Mouse (Mus musculus) embryonic facial prominence, embryonic 14.5 days (tissue): Measurements from ENCODE around the gene Lemd1. TPM values are rescaled to one million over a fixed set of nuclear protein-coding genes. Genes with fewer than 3 reads are reported as not detected.

Experiments
- ATAC-seq: fragments of 200-750 bp; cut with Nextera tagmentation; 2 replicates; pipeline ENCODE4 v1.8.0; 2017; ENCODE audit warnings: low read depth, moderate number of reproducible peaks, moderate TSS enrichment
- DNase-seq: peaks from one replicate; pipeline ENCODE4 v3.0.0-alpha.2; 2015; ENCODE audit warnings: low spot score
- H3K27ac ChIP-seq: fragments of 300-500 bp; sonication (generic); replicated peaks from 2 replicates; pipeline ENCODE4 v1.5.1; 2014; ENCODE audit warnings: low read depth, mild to moderate bottlenecking, low read length, moderate library complexity
- H3K27me3 ChIP-seq: fragments of 300-500 bp; sonication (generic); replicated peaks from 2 replicates; pipeline ENCODE4 v1.6.1; 2014; ENCODE audit warnings: low read length; ENCODE audit not compliant: control insufficient read depth, insufficient read depth
- H3K36me3 ChIP-seq: fragments of 300-500 bp; sonication (generic); 2 replicates; pipeline ENCODE4 v1.6.1; 2014; ENCODE audit warnings: low read length, mixed read lengths; ENCODE audit not compliant: control insufficient read depth, insufficient read depth
- H3K4me1 ChIP-seq: fragments of 300-500 bp; sonication (generic); 2 replicates; pipeline ENCODE4 v1.6.1; 2014; ENCODE audit warnings: antibody characterized with exemption, low read length; ENCODE audit not compliant: control insufficient read depth, insufficient read depth
- H3K4me2 ChIP-seq: fragments of 300-500 bp; sonication (generic); 2 replicates; pipeline ENCODE4 v1.6.1; 2014; ENCODE audit warnings: low read depth, mild to moderate bottlenecking, low read length, moderate library complexity, mixed read lengths
- H3K4me3 ChIP-seq: fragments of 300-500 bp; sonication (generic); 2 replicates; pipeline ENCODE4 v1.5.1; 2014; ENCODE audit warnings: low read depth, mild to moderate bottlenecking, low read length
- H3K9ac ChIP-seq: fragments of 300-500 bp; sonication (generic); 2 replicates; pipeline ENCODE4 v1.6.1; 2014; ENCODE audit warnings: low read depth, mild to moderate bottlenecking, low read length, moderate library complexity, mixed read lengths
- H3K9me3 ChIP-seq: fragments of 300-500 bp; sonication (generic); 2 replicates; pipeline ENCODE4 v1.6.1; 2016; ENCODE audit warnings: low read length; ENCODE audit not compliant: control insufficient read depth
- WGBS: fragments of 180-500 bp; shearing (Covaris S2); extraction: QIAGEN DNeasy Blood & Tissue Kit; methylation state at CpG from one replicate; pipeline ENCODE4 v1.1.7; 2014; 5-methylcytosine and 5-hydroxymethylcytosine counted together
- polyA plus RNA-seq: library from polyadenylated mRNA; unstranded; fragments of >200 nt; fragmentation: Nextera tagmentation; extraction: Ambion mirVana; gene quantifications from 2 replicates; pipeline ENCODE4 v1.2.1, GENCODE M21; 2014

The Lemd1 gene
- polyA plus RNA-seq, 1 experiment from 2014 or later: 0.46 TPM

- H3K36me3 ChIP-seq: no peaks in the 10 kb centered on the region
Measured at GRCm38 (mm10) chr1:132194624-132195023, 3.4 kb downstream of the Lemd1 start.

DNA sequence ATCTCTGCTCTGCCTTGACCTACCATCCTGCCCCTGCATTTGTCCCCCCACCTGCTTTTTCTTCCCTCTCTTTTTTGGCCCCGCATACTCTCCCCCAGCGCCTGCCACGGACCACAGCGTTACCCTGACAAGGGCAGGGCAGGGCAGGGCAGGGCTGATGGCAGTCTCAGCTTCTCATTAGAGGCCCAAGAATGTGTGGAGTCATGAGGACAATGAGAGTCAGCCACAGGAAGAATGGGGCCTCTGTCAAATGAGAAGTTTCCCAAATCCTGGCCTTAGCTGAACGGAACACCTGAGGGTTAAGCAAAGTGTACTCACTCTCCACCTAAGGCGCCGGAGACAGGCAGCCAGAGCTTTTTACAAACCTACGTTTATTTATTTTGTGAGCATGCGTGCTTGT, 3.9 kb downstream of the Lemd1 start:
- H3K4me1 ChIP-seq: peaks cover 33% of the 10 kb centered on the region

More at GRCm38 (mm10) chr1:132194624-132195023, 3.4 kb downstream of the Lemd1 start:
- H3K9me3 ChIP-seq: no peaks in the 10 kb centered on the region
- 51% methylated on average over 3 of the region's 3 CpGs for WGBS
- H3K27me3 ChIP-seq: peaks cover 58% of the 10 kb centered on the region
- no peak overlapping the region for H3K9ac ChIP-seq
- H3K27ac ChIP-seq: no peak overlapping the region
- no peak overlapping the region for H3K4me3 ChIP-seq
- no peak overlapping the region for H3K4me2 ChIP-seq
- no peak for DNase-seq
- ATAC-seq: no peak
- H3K4me1 ChIP-seq: peaks cover 29% of the 10 kb centered on the region

DNA sequence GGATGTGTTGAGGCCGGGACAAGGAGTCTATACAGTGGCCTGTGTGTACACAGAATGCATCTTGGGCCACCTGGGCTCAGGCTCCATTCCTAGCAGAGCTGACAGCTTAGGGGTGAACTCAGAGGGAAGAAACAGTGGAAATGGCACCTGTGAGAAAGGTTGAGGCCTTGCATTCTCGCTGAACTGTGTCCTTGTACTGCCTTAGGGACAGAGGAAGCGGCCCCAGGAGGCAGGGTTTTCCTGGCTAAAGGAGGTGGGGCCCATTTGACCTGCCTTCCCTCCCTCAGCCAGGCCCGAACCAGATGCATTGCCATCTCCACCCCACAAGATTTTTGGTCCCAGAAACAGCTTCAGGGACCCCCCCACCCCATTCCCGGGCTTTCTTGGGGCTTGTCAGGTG, 4.5 kb downstream of the Lemd1 start:
- Histone ChIP-seq H3K9me3 (no peaks in the 10 kb centered on the region), H3K4me2 (no peak overlapping the region), H3K9ac (peak overlapping the region; percentile 3; the same call in 1 of the 2 replicates), H3K27me3 (peaks cover 47% of the 10 kb centered on the region), H3K4me3 (no peak overlapping the region), H3K4me1 (peaks cover 37% of the 10 kb centered on the region), H3K36me3 (no peaks in the 10 kb centered on the region), H3K27ac (no peak overlapping the region)
- 31% methylated on average over 5 of the region's 5 CpGs for WGBS
- no peak for DNase-seq
- ATAC-seq: no peak

More for the DNA sequence above, 3.9 kb downstream of the Lemd1 start:
- ATAC-seq (no peak), DNase-seq (no peak)
- Histone ChIP-seq H3K27me3 (peaks cover 53% of the 10 kb centered on the region), H3K9me3 (no peaks in the 10 kb centered on the region), H3K36me3 (no peaks in the 10 kb centered on the region), H3K4me3 (no peak overlapping the region), H3K27ac (no peak overlapping the region), H3K4me2 (no peak overlapping the region), H3K9ac (peak overlapping the region; percentile 3; the same call in 1 of the 2 replicates)
- 41% methylated on average over 9 of the region's 9 CpGs for WGBS

DNA sequence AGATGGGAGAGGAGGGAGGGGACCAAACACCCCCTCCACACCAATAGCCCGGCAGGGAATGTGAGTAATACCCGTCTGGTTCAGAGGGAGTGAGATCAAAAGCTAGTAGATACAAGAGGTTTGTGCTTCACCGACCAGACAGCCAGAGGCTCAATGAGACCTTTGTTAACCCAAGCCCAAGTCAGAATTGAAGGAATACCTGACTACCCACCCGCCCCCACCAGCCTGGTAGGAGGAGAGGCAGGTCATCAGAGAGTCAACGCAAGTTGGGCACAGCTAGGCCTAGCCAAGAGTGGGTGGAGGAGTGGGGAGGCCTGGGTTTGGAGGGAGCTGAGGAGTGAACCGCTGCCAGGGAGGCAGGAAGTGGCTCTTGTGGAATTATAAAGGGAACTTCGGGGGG, 5.1 kb downstream of the Lemd1 start:
- Histone ChIP-seq H3K27ac (no peak overlapping the region), H3K36me3 (no peaks in the 10 kb centered on the region), H3K4me2 (no peak overlapping the region), H3K9me3 (no peaks in the 10 kb centered on the region), H3K9ac (no peak overlapping the region), H3K4me3 (no peak overlapping the region), H3K4me1 (peaks cover 31% of the 10 kb centered on the region), H3K27me3 (peaks cover 40% of the 10 kb centered on the region)
- no peak for DNase-seq
- WGBS: 19% methylated on average over 7 of the region's 7 CpGs
- ATAC-seq: no peak

DNA sequence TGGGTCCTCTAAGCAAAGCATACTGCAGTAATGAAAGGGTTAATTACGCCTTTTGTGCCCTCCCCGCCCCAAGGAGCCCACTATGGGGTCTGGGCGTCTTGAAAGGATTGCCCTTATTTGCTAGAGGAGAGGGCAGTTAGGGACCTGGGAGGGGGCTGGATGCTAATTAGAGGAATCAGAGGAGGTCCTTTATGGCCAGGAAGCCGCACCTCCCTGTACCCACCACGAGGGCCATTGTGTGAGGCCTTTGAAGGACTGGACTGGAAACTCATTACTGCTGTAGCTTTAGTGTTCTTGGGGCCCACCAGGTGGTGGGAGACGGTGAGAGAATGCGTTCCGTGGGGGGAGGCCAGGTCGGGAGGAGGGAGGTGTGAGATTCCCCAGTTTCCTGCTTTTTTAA, 6.4 kb downstream of the Lemd1 start:
- Histone ChIP-seq H3K4me1 (peaks cover 27% of the 10 kb centered on the region), H3K4me3 (no peak overlapping the region), H3K9me3 (no peaks in the 10 kb centered on the region), H3K4me2 (no peak overlapping the region), H3K27me3 (peaks cover 27% of the 10 kb centered on the region), H3K36me3 (no peaks in the 10 kb centered on the region), H3K9ac (no peak overlapping the region), H3K27ac (no peak overlapping the region)
- no peak for DNase-seq
- no peak for ATAC-seq
- WGBS: 15% methylated on average over 9 of the region's 9 CpGs

- H3K4me2 ChIP-seq: no peak overlapping the region
- no peak for DNase-seq
Measured at GRCm38 (mm10) chr1:132198401-132199071, 7.3 kb downstream of the Lemd1 start.

GRCm38 (mm10) chr1:132199244-132199643, 8.0 kb downstream of the Lemd1 start:
- no peak overlapping the region for H3K27ac ChIP-seq
- H3K4me1 ChIP-seq: peaks cover 23% of the 10 kb centered on the region

More at GRCm38 (mm10) chr1:132198401-132199071, 7.3 kb downstream of the Lemd1 start:
- H3K4me1 ChIP-seq: peaks cover 23% of the 10 kb centered on the region
- H3K9me3 ChIP-seq: no peaks in the 10 kb centered on the region
- no peak overlapping the region for H3K9ac ChIP-seq
- H3K27me3 ChIP-seq: peaks cover 18% of the 10 kb centered on the region; the same call in 1 of the 2 replicates
- no peaks in the 10 kb centered on the region for H3K36me3 ChIP-seq
- H3K27ac ChIP-seq: no peak overlapping the region
- 84% methylated on average over 16 of the region's 16 CpGs for WGBS
- no peak overlapping the region for H3K4me3 ChIP-seq
- ATAC-seq: no peak

DNA sequence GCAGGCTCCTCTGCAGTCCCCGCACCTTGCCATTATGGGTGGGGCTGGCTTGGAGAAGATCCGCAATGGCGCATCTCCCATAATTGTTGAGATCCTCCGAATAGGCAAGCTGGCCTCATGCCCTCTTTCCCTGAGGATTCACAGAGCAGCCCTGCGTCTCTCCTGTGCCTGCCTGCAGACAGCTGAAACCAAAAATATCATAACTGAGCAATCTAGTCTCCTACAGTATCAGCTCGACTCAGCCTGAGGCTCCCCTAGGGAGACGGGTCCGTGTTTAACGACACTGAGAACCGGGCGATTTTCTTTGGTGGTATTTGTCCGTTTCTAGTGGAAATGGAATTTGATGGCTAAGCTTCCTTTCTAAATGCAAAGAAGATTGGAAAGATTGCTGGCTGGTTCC, 8.7 kb downstream of the Lemd1 start:
- Histone ChIP-seq H3K27me3 (peaks cover 13% of the 10 kb centered on the region; the same call in 1 of the 2 replicates), H3K4me3 (peak overlapping the region; percentile 28), H3K27ac (peak overlapping the region; percentile 71), H3K9ac (peak overlapping the region; percentile 38; the same call in 1 of the 2 replicates), H3K4me2 (peak overlapping the region; percentile 52), H3K9me3 (no peaks in the 10 kb centered on the region), H3K4me1 (peaks cover 23% of the 10 kb centered on the region), H3K36me3 (no peaks in the 10 kb centered on the region)
- no peak for ATAC-seq
- WGBS: 9% methylated on average over 11 of the region's 12 CpGs
- DNase-seq: peak; percentile 35

More at GRCm38 (mm10) chr1:132199244-132199643, 8.0 kb downstream of the Lemd1 start:
- no peak for DNase-seq
- peaks cover 14% of the 10 kb centered on the region; the same call in 1 of the 2 replicates for H3K27me3 ChIP-seq
- no peak for ATAC-seq
- H3K36me3 ChIP-seq: no peaks in the 10 kb centered on the region
- no peak overlapping the region for H3K4me2 ChIP-seq
- H3K9ac ChIP-seq: no peak overlapping the region
- no peak overlapping the region for H3K4me3 ChIP-seq
- 65% methylated on average over 6 of the region's 6 CpGs for WGBS
- no peaks in the 10 kb centered on the region for H3K9me3 ChIP-seq
